Mouse (Mus musculus) G1E (cell line): ENCODE measurements around the gene Tmeff1.

ENCODE experiments used
- CTCF ChIP-seq: IDR thresholded peaks from 2 replicates; pipeline ENCODE4 v1.5.1; 2012; ENCODE audit warnings: low read depth, low read length, inconsistent platforms, mixed read lengths
- GATA1 ChIP-seq: IDR thresholded peaks from 2 replicates; pipeline ENCODE4 v1.6.1; 2012; ENCODE audit warnings: borderline replicate concordance, low read length, inconsistent platforms, mixed read lengths
- TAL1 ChIP-seq: conservative IDR thresholded peaks from 2 replicates; pipeline ENCODE4 v1.6.1; 2012; ENCODE audit warnings: low read depth, low read length, inconsistent platforms, mixed read lengths

- TF ChIP-seq CTCF (no peak), TAL1 (no peak), GATA1 (no peak)
Observed at GRCm38 (mm10) chr4:48664021-48664420, 79.0 kb downstream of the Tmeff1 start.
